Mouse (Mus musculus) kidney, postnatal 0 days (tissue): ENCODE data around the gene Safb. TPM values are rescaled to one million over a fixed set of nuclear protein-coding genes. Genes with fewer than 3 reads are reported as not detected.

Experiments used
- ATAC-seq: fragments of 200-750 bp; cut with Nextera tagmentation; replicated peaks from 2 replicates; pipeline ENCODE4 v1.8.0; 2017; ENCODE audit warnings: low read depth, moderate number of reproducible peaks, moderate TSS enrichment, moderate library complexity; ENCODE audit not compliant: low FRiP score
- DNase-seq: peaks from one replicate; pipeline ENCODE4 v3.0.0-alpha.2; 2016; ENCODE audit warnings: low spot score
- H3K27ac ChIP-seq: fragments of 300-500 bp; sonication (generic); 2 replicates; pipeline ENCODE4 v1.5.1; 2014; ENCODE audit warnings: mild to moderate bottlenecking
- H3K27me3 ChIP-seq: fragments of 300-500 bp; sonication (generic); 2 replicates; pipeline ENCODE4 v1.6.1; 2014; ENCODE audit warnings: low read length, mixed read lengths; ENCODE audit not compliant: insufficient read depth
- H3K36me3 ChIP-seq: fragments of 300-500 bp; sonication (generic); 2 replicates; pipeline ENCODE4 v1.6.1; 2014; ENCODE audit warnings: low read length, mixed read lengths; ENCODE audit not compliant: insufficient read depth
- H3K4me1 ChIP-seq: fragments of 300-500 bp; sonication (generic); replicated peaks from 2 replicates; pipeline ENCODE4 v1.6.1; 2014; ENCODE audit warnings: antibody characterized with exemption, low read length, mixed read lengths; ENCODE audit not compliant: insufficient read depth
- H3K4me2 ChIP-seq: fragments of 300-500 bp; sonication (generic); 2 replicates; pipeline ENCODE4 v1.6.1; 2014; ENCODE audit warnings: mild to moderate bottlenecking, low read length, moderate library complexity, mixed read lengths
- H3K4me3 ChIP-seq: fragments of 300-500 bp; sonication (generic); replicated peaks from 2 replicates; pipeline ENCODE4 v1.5.1; 2014; ENCODE audit warnings: low read depth, low read length
- H3K9ac ChIP-seq: fragments of 300-500 bp; sonication (generic); 2 replicates; pipeline ENCODE4 v1.6.1; 2014; ENCODE audit warnings: low read depth, low read length
- H3K9me3 ChIP-seq: fragments of 300-500 bp; sonication (generic); replicated peaks from 2 replicates; pipeline ENCODE4 v1.6.1; 2016; ENCODE audit warnings: low read length, inconsistent platforms, mixed read lengths
- CTCF ChIP-seq: IDR thresholded peaks from 2 replicates; pipeline ENCODE4 v1.5.1; 2016; ENCODE audit warnings: antibody characterized with exemption, low read depth, mild to moderate bottlenecking, moderate library complexity
- whole genome bisulfite sequencing: fragments of 180-500 bp; shearing (Covaris S2); extraction: QIAGEN DNeasy Blood & Tissue Kit; methylation state at CpG from one replicate; pipeline ENCODE4 v1.1.7; 2014; 5-methylcytosine and 5-hydroxymethylcytosine counted together
- polyA plus RNA-seq: library from polyadenylated mRNA; unstranded; fragments of >200 nt; fragmentation: Nextera tagmentation; extraction: Ambion mirVana; gene quantifications from 2 replicates; pipeline ENCODE4 v1.2.1, GENCODE M21; 2015

Safb gene
- polyA plus RNA-seq, 1 experiment from 2014 or later, result 61.0 TPM

DNA sequence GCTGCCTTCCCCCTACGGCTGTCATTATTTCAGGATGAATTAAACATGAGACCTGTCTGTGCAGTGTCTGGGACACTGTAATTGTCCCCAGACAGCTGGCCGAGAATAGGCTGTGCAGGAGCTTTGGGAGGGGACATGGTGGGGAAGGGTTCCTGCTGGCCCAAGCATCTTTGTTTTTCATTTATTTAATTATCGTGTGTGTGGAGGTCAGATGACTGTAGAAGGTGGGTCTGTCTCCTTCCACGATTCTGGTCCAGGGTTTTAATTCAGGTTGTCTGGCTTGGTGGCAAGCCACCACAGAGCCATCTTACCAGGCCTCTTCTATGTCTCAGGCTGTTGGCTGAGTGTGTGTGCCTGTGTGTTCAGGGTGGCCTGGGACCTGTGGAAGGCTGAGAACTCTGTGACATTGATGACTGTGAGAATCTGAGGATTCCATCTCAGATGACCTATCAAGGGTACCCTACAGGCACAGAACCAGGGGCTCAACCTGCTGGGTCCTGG is 36.0 kb upstream of the Safb start:
- ATAC-seq (no peak), DNase-seq (no peak)
- Histone ChIP-seq H3K4me1 (no peaks in the 10 kb centered on the region), H3K27ac (no peak overlapping the region), H3K4me2 (no peak overlapping the region), H3K4me3 (no peak overlapping the region), H3K9ac (no peak overlapping the region), H3K36me3 (no peaks in the 10 kb centered on the region), H3K27me3 (no peaks in the 10 kb centered on the region), H3K9me3 (no peaks in the 10 kb centered on the region)
- WGBS, result 53% methylated on average over 4 of the region's 4 CpGs
- TF ChIP-seq CTCF, result no peak

DNA sequence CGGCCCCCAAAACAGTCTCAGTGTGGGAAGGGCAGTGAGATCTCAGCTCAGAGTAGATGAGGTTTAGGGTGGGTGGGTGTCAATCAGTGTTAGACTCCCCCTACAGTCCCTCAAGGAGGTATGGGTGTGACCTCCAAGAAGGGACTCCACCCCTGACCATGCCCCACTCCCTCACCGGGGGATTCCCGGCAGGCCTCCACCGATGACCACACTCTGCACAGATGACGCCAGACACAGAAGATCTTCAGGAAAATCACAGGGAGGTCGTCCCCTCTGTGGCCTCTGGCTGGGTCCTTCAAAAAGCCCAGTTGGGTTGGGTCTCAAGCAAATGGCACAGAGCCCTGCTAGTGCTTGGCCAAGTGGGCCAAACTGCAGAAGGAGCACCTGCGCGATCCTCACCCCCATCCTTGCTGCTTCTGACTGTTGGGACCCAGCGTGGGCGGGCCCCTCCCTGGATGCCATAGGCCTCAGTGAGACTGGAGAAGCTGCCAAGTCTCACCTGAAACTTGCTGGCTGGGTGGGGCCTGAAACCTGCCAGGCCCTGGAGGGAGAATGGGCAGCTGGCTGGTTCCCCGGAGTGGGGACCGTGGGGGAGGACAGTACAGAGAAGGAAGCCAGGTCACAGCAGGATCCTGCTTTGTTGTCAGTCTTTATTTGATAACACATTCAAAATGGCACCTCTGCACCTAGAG is 33.7 kb upstream of the Safb start:
- H3K36me3 ChIP-seq, result no peaks in the 10 kb centered on the region
- no peak overlapping the region for H3K4me2 ChIP-seq
- WGBS, result 63% methylated on average over 12 of the region's 12 CpGs
- H3K4me1 ChIP-seq, result no peaks in the 10 kb centered on the region
- no peaks in the 10 kb centered on the region for H3K27me3 ChIP-seq
- DNase-seq (no peak), ATAC-seq (no peak)
- H3K9me3 ChIP-seq, result no peaks in the 10 kb centered on the region
- H3K9ac ChIP-seq, result no peak overlapping the region
- TF ChIP-seq CTCF, result no peak
- H3K27ac ChIP-seq, result no peak overlapping the region
- no peak overlapping the region for H3K4me3 ChIP-seq

DNA sequence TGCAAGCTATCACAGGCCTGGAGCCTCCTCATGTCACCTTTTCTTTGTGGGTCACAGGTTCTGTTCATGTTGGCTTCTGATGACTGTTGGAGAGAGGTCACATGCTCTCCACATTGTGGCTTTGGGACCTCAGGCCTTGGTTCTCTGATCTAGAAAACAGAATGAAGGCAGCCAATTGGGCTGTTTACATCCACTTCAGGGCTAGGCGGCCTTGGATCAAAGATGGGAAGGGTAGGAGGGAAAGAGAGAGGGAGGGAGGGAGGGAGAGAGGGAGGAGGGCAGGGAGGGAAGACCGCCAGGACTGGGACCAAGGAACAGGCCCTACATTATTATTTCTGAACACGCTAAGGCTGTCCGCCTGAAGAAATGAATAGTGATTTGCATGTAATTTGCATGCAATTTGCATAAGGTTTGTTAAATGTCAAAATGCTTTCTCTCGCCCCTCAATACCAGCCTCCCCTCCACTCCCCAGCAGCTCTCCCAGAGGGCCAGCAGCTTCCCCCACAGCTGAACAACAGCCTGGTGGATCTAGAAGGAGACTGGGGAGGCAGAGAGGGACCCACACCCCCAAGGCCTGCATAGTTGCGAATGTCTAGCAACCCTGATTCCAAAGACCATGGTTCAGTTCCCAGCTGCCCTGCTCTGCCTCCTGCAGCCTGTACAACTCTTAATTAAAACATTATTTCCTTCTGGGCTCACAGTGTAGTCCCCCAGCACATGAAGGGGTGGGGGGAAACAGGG is 32.6 kb upstream of the Safb start:
- Histone ChIP-seq H3K4me1 (no peaks in the 10 kb centered on the region), H3K36me3 (no peaks in the 10 kb centered on the region), H3K4me2 (no peak overlapping the region), H3K9ac (no peak overlapping the region), H3K4me3 (no peak overlapping the region), H3K9me3 (no peaks in the 10 kb centered on the region), H3K27me3 (no peaks in the 10 kb centered on the region), H3K27ac (no peak overlapping the region; the same call in 1 of the 2 replicates)
- DNase-seq (no peak), ATAC-seq (no peak)
- no peak for TF ChIP-seq CTCF
- 71% methylated on average over 6 of the region's 6 CpGs for WGBS

DNA sequence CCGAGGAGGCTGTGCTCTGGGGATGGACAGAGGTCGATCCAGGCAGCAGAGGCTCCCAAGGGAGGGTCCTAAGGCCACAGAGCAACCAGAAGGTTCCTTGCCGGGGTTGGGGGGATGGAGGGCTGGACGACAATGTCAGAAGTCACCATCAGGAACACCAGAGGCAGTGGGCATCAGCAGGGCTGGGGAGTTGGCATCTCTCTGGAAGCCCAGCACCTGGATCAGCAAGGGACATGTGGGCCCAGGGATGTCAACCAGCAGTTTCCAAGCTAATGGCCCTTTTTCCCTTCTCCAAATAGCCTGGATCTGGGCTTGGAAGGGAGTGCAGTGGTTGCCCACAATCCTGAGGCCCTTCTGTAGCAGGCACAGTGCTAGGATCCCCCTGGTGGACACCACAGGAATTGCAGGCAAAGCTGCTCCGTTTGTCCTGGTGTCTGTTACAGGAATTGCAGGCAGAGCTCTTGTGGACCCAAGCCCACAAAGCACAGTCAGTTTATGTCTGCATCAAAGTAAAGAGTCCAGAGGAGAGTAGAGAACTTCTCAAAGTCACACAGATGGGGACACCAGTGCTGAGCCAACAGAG is 31.8 kb upstream of the Safb start:
- 62% methylated on average over 5 of the region's 5 CpGs for WGBS
- Histone ChIP-seq H3K27ac (no peak overlapping the region), H3K9ac (no peak overlapping the region), H3K27me3 (no peaks in the 10 kb centered on the region), H3K9me3 (no peaks in the 10 kb centered on the region), H3K4me3 (no peak overlapping the region), H3K4me1 (no peaks in the 10 kb centered on the region), H3K36me3 (no peaks in the 10 kb centered on the region), H3K4me2 (no peak overlapping the region)
- DNase-seq, result peak; percentile 41
- TF ChIP-seq CTCF, result peak; percentile 94
- no peak for ATAC-seq

DNA sequence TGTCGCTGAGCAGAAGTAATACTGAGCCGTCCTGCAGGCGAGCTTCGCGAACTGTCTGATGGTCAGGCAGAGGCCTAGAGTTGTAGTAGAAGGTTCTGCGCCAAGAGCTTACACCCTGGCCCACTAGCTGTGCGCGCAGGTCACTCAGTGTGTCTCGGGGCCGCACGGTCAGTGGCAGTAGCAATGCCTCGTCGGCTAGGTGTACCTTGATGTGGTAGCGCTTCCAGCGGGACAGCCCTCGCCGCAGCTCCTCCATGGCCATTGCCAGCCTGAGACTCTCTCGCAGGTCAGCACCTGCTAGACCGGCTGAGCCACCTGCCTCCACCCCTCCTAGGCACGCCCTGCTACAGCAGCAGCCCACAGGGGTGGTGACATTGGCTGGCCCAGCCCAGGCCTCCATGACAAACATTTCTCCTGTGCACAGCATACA is 30.5 kb upstream of the Safb start, which contains the start of gene Gm20219:
TSS of gene Gm20219 (minus strand) at position 266 of the 430 bp plus-strand sequence.
- 69% methylated on average over 20 of the region's 20 CpGs for WGBS
- H3K4me1 ChIP-seq, result no peaks in the 10 kb centered on the region
- no peaks in the 10 kb centered on the region for H3K36me3 ChIP-seq
- H3K9ac ChIP-seq, result no peak within 1 kb of the TSS
- H3K27me3 ChIP-seq, result no peaks in the 10 kb centered on the region
- TF ChIP-seq CTCF, result no peak
- no peak within 1 kb of the TSS for H3K27ac ChIP-seq
- H3K9me3 ChIP-seq, result no peaks in the 10 kb centered on the region
- peak; percentile 21 for DNase-seq
- H3K4me3 ChIP-seq, result no peak within 1 kb of the TSS
- no peak within 1 kb of the TSS for H3K4me2 ChIP-seq
- ATAC-seq, result peak; percentile 67

DNA sequence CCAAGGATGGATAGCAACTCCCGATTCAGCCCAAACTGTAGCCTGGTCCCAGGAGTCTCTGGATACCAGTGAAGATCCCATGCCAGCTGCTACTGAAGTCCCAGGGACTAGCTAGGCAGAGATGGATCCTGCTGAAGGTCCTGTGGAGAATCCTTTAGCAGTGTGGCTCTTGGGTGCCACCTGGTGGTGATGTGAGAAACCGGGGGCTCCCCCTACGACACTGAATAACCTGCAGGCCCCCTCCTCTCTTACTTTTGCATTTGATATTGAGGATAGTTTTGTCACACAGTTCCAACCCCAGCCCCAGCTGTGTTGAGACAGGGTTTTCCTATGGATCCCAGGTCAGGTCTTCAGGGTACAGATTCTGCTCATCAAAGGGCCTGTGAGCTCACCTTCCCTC is 26.2 kb upstream of the Safb start:
- WGBS, result 27% methylated on average over 3 of the region's 3 CpGs
- peak; percentile 88 for TF ChIP-seq CTCF

More for the DNA sequence above, 26.2 kb upstream of the Safb start:
- Histone ChIP-seq H3K4me2 (no peak overlapping the region), H3K4me1 (no peaks in the 10 kb centered on the region), H3K27ac (no peak overlapping the region), H3K36me3 (peaks cover 24% of the 10 kb centered on the region), H3K27me3 (no peaks in the 10 kb centered on the region), H3K9ac (no peak overlapping the region), H3K4me3 (no peak overlapping the region), H3K9me3 (no peaks in the 10 kb centered on the region)
- ATAC-seq, result peak; percentile 27; the same call in 1 of the 2 replicates
- peak; percentile 71 for DNase-seq
